Mouse (Mus musculus): ENCODE measurements around the gene Shisa7. TPM values are rescaled to one million over a fixed set of nuclear protein-coding genes. Genes with fewer than 3 reads are reported as not detected.

Shisa7 gene
- total and polyA plus RNA-seq, 3 experiments = 0.07 TPM; not detected in 2

DNA sequence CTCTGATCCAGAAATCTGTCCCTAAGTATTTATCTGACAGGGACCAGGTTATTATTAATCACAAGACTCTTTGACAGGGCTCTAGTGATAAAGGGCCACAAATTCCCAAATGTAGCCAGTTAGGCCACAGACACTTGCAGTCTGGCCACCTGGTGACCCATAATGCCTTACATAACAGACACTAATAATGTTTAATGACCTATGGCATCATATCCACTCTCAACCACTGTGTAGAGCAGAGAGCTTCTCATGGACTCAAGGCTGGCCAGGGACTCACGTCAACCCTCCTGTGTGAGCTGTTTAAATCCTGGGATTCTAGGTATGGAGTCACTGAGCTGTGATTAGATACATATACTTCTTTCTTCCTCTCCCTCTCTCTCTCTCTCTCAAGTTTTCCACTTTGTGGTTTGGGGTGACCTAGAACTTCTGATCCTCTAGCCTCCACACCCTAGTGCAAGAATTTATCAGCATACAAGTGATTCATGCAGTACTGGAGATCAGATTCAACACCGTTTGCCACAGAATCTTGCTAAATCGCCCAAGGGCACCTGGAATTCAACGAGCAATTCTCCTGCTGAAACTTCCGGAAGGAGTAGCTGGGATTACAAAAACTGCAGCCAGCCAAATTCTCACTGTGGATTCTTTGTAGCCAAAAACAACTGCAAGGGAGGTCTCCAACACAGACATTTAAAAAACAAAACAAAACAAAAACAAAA lies 19.8 kb upstream of the Shisa7 start:
- Histone ChIP-seq H3K27me3 (ENCODE audit: control insufficient read depth in 1 of 2, insufficient read depth in 2 of 2, low read length in 2 of 2) (no peaks in the 10 kb centered on the region), H3K9me3 (replicated peaks; ENCODE audit: insufficient read depth, low read length) (no peaks in the 10 kb centered on the region), H3K27ac (ENCODE audit: control insufficient read depth, low read depth, low read length) (no peak overlapping the region), H3K4me3 (ENCODE audit: control insufficient read depth in 1 of 2, insufficient read depth in 1 of 2, low read depth in 2 of 2, low read length in 2 of 2) (no peak overlapping the region), H3K36me3 (ENCODE audit: control insufficient read depth in 1 of 2, insufficient read depth in 2 of 2, low read length in 2 of 2) (no peaks in the 10 kb centered on the region; a peak in 1 of 4 replicates), H3K4me1 (ENCODE audit: control insufficient read depth in 1 of 2, insufficient read depth in 2 of 2, low read length in 2 of 2) (no peaks in the 10 kb centered on the region), H3K9ac (ENCODE audit: control insufficient read depth, low read depth, low read length, poor library complexity, severe bottlenecking) (no peak overlapping the region), H3K79me2 (ENCODE audit: control insufficient read depth, insufficient read depth, low read length, poor library complexity) (no peaks in the 10 kb centered on the region; the same call in 1 of the 2 replicates)
- TF ChIP-seq EP300 (IDR thresholded peaks at IDR 0.05; ENCODE audit: low read depth in 1 of 2, low read length in 2 of 2) (no peak), MYB (IDR thresholded peaks at IDR 0.05; ENCODE audit: low read depth, low read length) (no peak), USF2 (IDR thresholded peaks at IDR 0.05; ENCODE audit: borderline replicate concordance in 1 of 2, insufficient read depth in 1 of 2, low read depth in 1 of 2, low read length in 2 of 2) (no peak), CTCF (IDR thresholded peaks at IDR 0.05 in 2 of 3, conservative IDR thresholded peaks at IDR 0.05 in 1 of 3; ENCODE audit: control insufficient read depth in 1 of 3, insufficient read depth in 1 of 3, low read depth in 2 of 3, low read length in 3 of 3, poor library complexity in 1 of 3, severe bottlenecking in 1 of 3) (no peak), POLR2A (IDR thresholded peaks at IDR 0.05; ENCODE audit: control insufficient read depth in 1 of 2, insufficient read depth in 1 of 2, low read depth in 1 of 2, low read length in 2 of 2, poor library complexity in 1 of 2) (no peak), SMC3 (IDR thresholded peaks at IDR 0.05; ENCODE audit: low read depth, low read length) (no peak), RCOR1 (IDR thresholded peaks at IDR 0.05; ENCODE audit: low read depth, low read length) (no peak), TBP (IDR thresholded peaks at IDR 0.05; ENCODE audit: low read depth, low read length) (no peak)
- no peak for DNase-seq (ENCODE audit: low read depth, low spot score)

GRCm38 (mm10) chr7:4863541-4864080 lies 19.1 kb upstream of the Shisa7 start:
- Histone ChIP-seq H3K9me3 (replicated peaks; ENCODE audit: insufficient read depth, low read length) (no peaks in the 10 kb centered on the region), H3K27me3 (ENCODE audit: control insufficient read depth in 1 of 2, insufficient read depth in 2 of 2, low read length in 2 of 2) (no peaks in the 10 kb centered on the region; a peak in 1 of 4 replicates), H3K4me1 (ENCODE audit: control insufficient read depth in 1 of 2, insufficient read depth in 2 of 2, low read length in 2 of 2) (no peaks in the 10 kb centered on the region), H3K36me3 (ENCODE audit: control insufficient read depth in 1 of 2, insufficient read depth in 2 of 2, low read length in 2 of 2) (no peaks in the 10 kb centered on the region; a peak in 1 of 4 replicates), H3K79me2 (ENCODE audit: control insufficient read depth, insufficient read depth, low read length, poor library complexity) (no peaks in the 10 kb centered on the region; the same call in 1 of the 2 replicates), H3K9ac (ENCODE audit: control insufficient read depth, low read depth, low read length, poor library complexity, severe bottlenecking) (no peak overlapping the region), H3K4me3 (ENCODE audit: control insufficient read depth in 1 of 2, insufficient read depth in 1 of 2, low read depth in 2 of 2, low read length in 2 of 2) (no peak overlapping the region), H3K27ac (ENCODE audit: control insufficient read depth, low read depth, low read length) (no peak overlapping the region)
- no peak for DNase-seq (ENCODE audit: low read depth, low spot score)
- TF ChIP-seq POLR2AphosphoS5 (IDR thresholded peaks at IDR 0.05; ENCODE audit: borderline replicate concordance, low read depth, low read length) (no peak), MXI1 (IDR thresholded peaks at IDR 0.05; ENCODE audit: low read depth, low read length) (no peak), TCF12 (IDR thresholded peaks at IDR 0.05; ENCODE audit: low read depth, low read length) (no peak), E2F4 (IDR thresholded peaks at IDR 0.05; ENCODE audit: borderline replicate concordance, low read depth, low read length) (no peak), SMC3 (IDR thresholded peaks at IDR 0.05; ENCODE audit: low read depth, low read length) (no peak)

- Histone ChIP-seq H3K9me3 (replicated peaks; ENCODE audit: insufficient read depth, low read length) (no peaks in the 10 kb centered on the region), H3K4me3 (ENCODE audit: control insufficient read depth in 1 of 2, insufficient read depth in 1 of 2, low read depth in 2 of 2, low read length in 2 of 2) (no peak overlapping the region), H3K27me3 (ENCODE audit: control insufficient read depth in 1 of 2, insufficient read depth in 2 of 2, low read length in 2 of 2) (no peaks in the 10 kb centered on the region; a peak in 1 of 4 replicates), H3K36me3 (ENCODE audit: control insufficient read depth in 1 of 2, insufficient read depth in 2 of 2, low read length in 2 of 2) (no peaks in the 10 kb centered on the region; a peak in 1 of 4 replicates), H3K79me2 (ENCODE audit: control insufficient read depth, insufficient read depth, low read length, poor library complexity) (no peaks in the 10 kb centered on the region; the same call in 1 of the 2 replicates), H3K9ac (ENCODE audit: control insufficient read depth, low read depth, low read length, poor library complexity, severe bottlenecking) (no peak overlapping the region), H3K27ac (ENCODE audit: control insufficient read depth, low read depth, low read length) (no peak overlapping the region), H3K4me1 (ENCODE audit: control insufficient read depth in 1 of 2, insufficient read depth in 2 of 2, low read length in 2 of 2) (no peaks in the 10 kb centered on the region)
- DNase-seq (ENCODE audit: low read depth, low spot score) = peak; percentile 18
- TF ChIP-seq ZMIZ1 (IDR thresholded peaks at IDR 0.05; ENCODE audit: low read depth, low read length) (no peak), MAX (IDR thresholded peaks at IDR 0.05; ENCODE audit: low read length) (no peak), UBTF (IDR thresholded peaks at IDR 0.05; ENCODE audit: borderline replicate concordance, insufficient read depth, low read depth, low read length) (no peak), TAL1 (IDR thresholded peaks at IDR 0.05; ENCODE audit: low read length) (no peak), JUND (IDR thresholded peaks at IDR 0.05; ENCODE audit: low read depth, low read length) (no peak), MAZ (IDR thresholded peaks at IDR 0.05; ENCODE audit: low read depth, low read length) (no peak), MAFK (IDR thresholded peaks at IDR 0.05; ENCODE audit: borderline replicate concordance, low read depth, low read length) (no peak), NRF1 (IDR thresholded peaks at IDR 0.05; ENCODE audit: insufficient read depth, low read depth, low read length, poor library complexity, severe bottlenecking) (no peak), GATA1 (IDR thresholded peaks at IDR 0.05; ENCODE audit: low read depth, low read length) (no peak), EP300 (IDR thresholded peaks at IDR 0.05; ENCODE audit: low read depth in 1 of 2, low read length in 2 of 2) (no peak), SIN3A (IDR thresholded peaks at IDR 0.05; ENCODE audit: low read length) (no peak), ZC3H11A (IDR thresholded peaks at IDR 0.05; ENCODE audit: low read depth, low read length) (no peak)
These were observed 18.5 kb upstream of the Shisa7 start for GRCm38 (mm10) chr7:4863041-4863440.
